Mouse (Mus musculus): ENCODE results near the gene 4933416C03Rik. TPM values are rescaled to one million over a fixed set of nuclear protein-coding genes. Genes with fewer than 3 reads are reported as not detected.

The 4933416C03Rik gene
- polyA plus RNA-seq, 1 experiment from 2014 or later: not detected

DNA sequence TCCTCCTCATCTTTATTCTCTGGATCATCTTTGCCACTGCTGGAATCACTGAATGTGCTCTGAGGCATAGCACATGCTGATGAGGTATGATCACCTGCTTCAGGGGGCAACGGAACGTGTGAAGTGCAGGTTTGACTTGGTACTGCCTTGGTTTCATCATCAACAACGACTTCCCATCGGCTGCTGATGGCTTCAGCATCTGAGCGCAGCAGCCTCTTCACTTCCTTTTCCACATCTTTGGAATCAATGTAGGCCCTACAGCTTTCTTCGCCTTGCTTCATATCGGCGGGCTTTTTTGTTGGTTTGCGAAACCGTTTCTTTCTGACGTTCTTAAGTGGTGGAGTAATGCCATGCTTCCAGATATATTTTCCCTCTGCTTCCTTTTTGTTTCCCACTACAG lies 849 bp downstream of the 4933416C03Rik start:
- Histone ChIP-seq H3K9ac (ENCODE audit: low read length) (no peak overlapping the region), H3K36me3 (ENCODE audit: control insufficient read depth, insufficient read depth, low read length) (no peaks in the 10 kb centered on the region), H3K9me3 (ENCODE audit: control insufficient read depth, low read length) (0 out of 2 replicates have a peak, but pooled peaks cover 2% of the 10 kb centered on the region), H3K4me2 (ENCODE audit: low read length) (no peak overlapping the region), H3K27me3 (ENCODE audit: control insufficient read depth, insufficient read depth, low read length) (no peaks in the 10 kb centered on the region), H3K4me3 (ENCODE audit: control insufficient read depth in 1 of 2, insufficient read depth in 1 of 2, low read depth in 1 of 2, low read length in 2 of 2) (no peak overlapping the region), H3K4me1 (ENCODE audit: control insufficient read depth in 2 of 2, insufficient read depth in 2 of 2, low read length in 2 of 2) (no peaks in the 10 kb centered on the region), H3K27ac (replicated peaks in 1 of 2; ENCODE audit: control insufficient read depth in 1 of 2, insufficient read depth in 1 of 2, low read depth in 2 of 2, low read length in 2 of 2) (no peak overlapping the region)
- no peak for ATAC-seq (ENCODE audit: insufficient number of reproducible peaks, insufficient read depth, low FRiP score, low read depth)
- 94% methylated on average over 11 of the region's 11 CpGs for WGBS

DNA sequence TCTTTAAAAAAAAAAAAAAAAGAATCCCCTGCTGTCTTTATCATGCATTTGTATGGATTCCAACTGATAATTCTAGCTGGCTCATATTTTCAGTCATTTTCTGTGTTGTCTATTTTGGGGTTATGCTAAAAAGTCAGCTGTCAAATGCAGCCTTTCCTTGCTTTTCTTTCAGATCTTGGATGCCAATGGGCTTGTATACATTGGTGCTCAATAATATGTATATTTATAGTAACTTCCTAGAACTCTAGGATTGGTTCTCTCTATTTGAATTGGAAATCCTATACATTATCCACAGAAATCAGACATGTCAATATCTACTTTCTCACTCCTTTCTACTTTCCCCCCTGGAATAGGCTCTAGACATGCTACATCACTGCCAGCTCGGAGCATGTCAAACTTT lies 5.0 kb downstream of the 4933416C03Rik start:
- H3K27me3 ChIP-seq (ENCODE audit: control insufficient read depth, insufficient read depth, low read length): no peaks in the 10 kb centered on the region
- H3K4me3 ChIP-seq (ENCODE audit: control insufficient read depth in 1 of 2, insufficient read depth in 1 of 2, low read depth in 1 of 2, low read length in 2 of 2): no peak overlapping the region
- H3K27ac ChIP-seq (replicated peaks in 1 of 2; ENCODE audit: control insufficient read depth in 1 of 2, insufficient read depth in 1 of 2, low read depth in 2 of 2, low read length in 2 of 2): no peak overlapping the region
- H3K36me3 ChIP-seq (ENCODE audit: control insufficient read depth, insufficient read depth, low read length): no peaks in the 10 kb centered on the region
- H3K4me1 ChIP-seq (ENCODE audit: control insufficient read depth in 2 of 2, insufficient read depth in 2 of 2, low read length in 2 of 2): no peaks in the 10 kb centered on the region
- H3K9me3 ChIP-seq (ENCODE audit: control insufficient read depth, low read length): 0 out of 2 replicates have a peak, but pooled peaks cover 2% of the 10 kb centered on the region
- no peak for ATAC-seq (ENCODE audit: insufficient number of reproducible peaks, insufficient read depth, low FRiP score, low read depth)
- no peak overlapping the region for H3K4me2 ChIP-seq (ENCODE audit: low read length)
- 95% methylated on average over 1 of the region's 1 CpGs for WGBS
- no peak overlapping the region for H3K9ac ChIP-seq (ENCODE audit: low read length)

DNA sequence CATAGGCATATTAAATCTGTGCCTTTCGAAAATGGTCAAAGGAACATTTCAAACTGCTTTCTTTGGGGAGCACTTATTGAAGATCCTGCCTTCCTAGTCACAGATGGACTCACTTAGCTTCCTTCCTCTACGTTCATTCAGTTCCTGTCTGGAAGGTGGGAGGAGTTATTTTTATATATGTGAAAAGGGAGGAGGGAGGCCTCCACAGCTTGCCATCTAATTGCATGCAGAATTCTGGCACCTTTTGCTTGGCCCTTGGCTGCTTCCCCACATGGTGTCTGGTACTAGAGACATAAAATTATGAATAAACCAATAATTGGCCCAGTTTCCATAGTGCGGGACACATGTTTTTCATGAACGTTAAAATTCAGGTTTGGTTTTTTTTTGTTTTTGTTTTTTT lies 5.5 kb downstream of the 4933416C03Rik start:
- H3K9ac ChIP-seq (ENCODE audit: low read length): no peak overlapping the region
- H3K27ac ChIP-seq (replicated peaks in 1 of 2; ENCODE audit: control insufficient read depth in 1 of 2, insufficient read depth in 1 of 2, low read depth in 2 of 2, low read length in 2 of 2): no peak overlapping the region
- H3K36me3 ChIP-seq (ENCODE audit: control insufficient read depth, insufficient read depth, low read length): no peaks in the 10 kb centered on the region
- 75% methylated on average over 4 of the region's 4 CpGs for WGBS
- no peak for ATAC-seq (ENCODE audit: insufficient number of reproducible peaks, insufficient read depth, low FRiP score, low read depth)
- H3K4me2 ChIP-seq (ENCODE audit: low read length): no peak overlapping the region
- H3K4me3 ChIP-seq (ENCODE audit: control insufficient read depth in 1 of 2, insufficient read depth in 1 of 2, low read depth in 1 of 2, low read length in 2 of 2): no peak overlapping the region
- no peaks in the 10 kb centered on the region for H3K27me3 ChIP-seq (ENCODE audit: control insufficient read depth, insufficient read depth, low read length)
- no peaks in the 10 kb centered on the region for H3K4me1 ChIP-seq (ENCODE audit: control insufficient read depth in 2 of 2, insufficient read depth in 2 of 2, low read length in 2 of 2)
- H3K9me3 ChIP-seq (ENCODE audit: control insufficient read depth, low read length): no peaks in the 10 kb centered on the region

DNA sequence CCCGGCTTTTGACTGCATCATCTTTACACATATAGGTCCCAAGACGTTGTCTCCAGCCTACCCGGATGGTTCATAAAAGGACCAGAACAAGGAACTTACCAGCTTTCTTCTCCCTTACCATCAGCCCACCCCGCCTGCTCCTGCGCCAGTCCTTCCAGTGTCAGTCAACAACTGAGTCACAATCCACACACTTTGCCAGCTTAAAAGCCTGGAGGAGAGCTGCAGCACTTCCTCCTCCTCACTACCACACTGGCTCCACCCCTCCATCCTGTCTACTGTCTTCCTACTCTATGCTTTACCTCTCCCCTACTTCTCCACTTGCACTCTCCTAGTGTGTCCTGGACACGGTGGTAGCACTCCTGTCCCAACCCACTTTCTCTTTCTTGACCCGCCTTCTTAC lies 15.2 kb downstream of the 4933416C03Rik start:
- no peak overlapping the region for H3K4me2 ChIP-seq (ENCODE audit: low read length)
- H3K27ac ChIP-seq (replicated peaks in 1 of 2; ENCODE audit: control insufficient read depth in 1 of 2, insufficient read depth in 1 of 2, low read depth in 2 of 2, low read length in 2 of 2): no peak overlapping the region
- no peaks in the 10 kb centered on the region for H3K27me3 ChIP-seq (ENCODE audit: control insufficient read depth, insufficient read depth, low read length)
- H3K9me3 ChIP-seq (ENCODE audit: control insufficient read depth, low read length): no peaks in the 10 kb centered on the region
- no peaks in the 10 kb centered on the region for H3K4me1 ChIP-seq (ENCODE audit: control insufficient read depth in 2 of 2, insufficient read depth in 2 of 2, low read length in 2 of 2)
- H3K9ac ChIP-seq (ENCODE audit: low read length): no peak overlapping the region
- H3K36me3 ChIP-seq (ENCODE audit: control insufficient read depth, insufficient read depth, low read length): no peaks in the 10 kb centered on the region
- ATAC-seq (ENCODE audit: insufficient number of reproducible peaks, insufficient read depth, low FRiP score, low read depth): no peak
- no peak overlapping the region for H3K4me3 ChIP-seq (ENCODE audit: control insufficient read depth in 1 of 2, insufficient read depth in 1 of 2, low read depth in 1 of 2, low read length in 2 of 2)
- 80% methylated on average over 7 of the region's 7 CpGs for WGBS

DNA sequence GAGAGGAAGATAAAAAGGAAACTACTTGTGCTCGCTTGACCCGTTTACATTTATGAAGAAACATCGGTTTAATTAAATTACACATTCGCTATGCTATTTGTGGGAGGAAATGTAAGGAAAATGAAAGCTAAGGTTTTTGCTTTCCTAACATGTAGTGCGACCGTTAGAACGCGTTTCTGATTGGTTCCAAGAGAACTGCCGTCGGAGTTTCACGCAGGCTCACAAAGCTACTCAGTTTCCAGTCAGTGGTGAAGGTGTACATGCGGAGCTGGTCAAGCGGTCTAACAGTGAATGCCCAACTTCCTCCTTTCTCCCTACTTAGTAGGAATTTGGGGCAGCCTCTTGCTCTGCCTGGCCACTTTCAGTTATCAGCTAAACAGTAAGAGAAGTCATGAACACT lies 17.3 kb downstream of the 4933416C03Rik start:
- Histone ChIP-seq H3K4me3 (ENCODE audit: control insufficient read depth in 1 of 2, insufficient read depth in 1 of 2, low read depth in 1 of 2, low read length in 2 of 2) (no peak overlapping the region), H3K36me3 (ENCODE audit: control insufficient read depth, insufficient read depth, low read length) (no peaks in the 10 kb centered on the region), H3K27me3 (ENCODE audit: control insufficient read depth, insufficient read depth, low read length) (no peaks in the 10 kb centered on the region), H3K4me1 (ENCODE audit: control insufficient read depth in 2 of 2, insufficient read depth in 2 of 2, low read length in 2 of 2) (no peaks in the 10 kb centered on the region), H3K4me2 (ENCODE audit: low read length) (no peak overlapping the region), H3K27ac (replicated peaks in 1 of 2; ENCODE audit: control insufficient read depth in 1 of 2, insufficient read depth in 1 of 2, low read depth in 2 of 2, low read length in 2 of 2) (no peak overlapping the region), H3K9me3 (ENCODE audit: control insufficient read depth, low read length) (no peaks in the 10 kb centered on the region), H3K9ac (ENCODE audit: low read length) (no peak overlapping the region)
- no peak for ATAC-seq (ENCODE audit: insufficient number of reproducible peaks, insufficient read depth, low FRiP score, low read depth)
- WGBS: 89% methylated on average over 13 of the region's 13 CpGs

DNA sequence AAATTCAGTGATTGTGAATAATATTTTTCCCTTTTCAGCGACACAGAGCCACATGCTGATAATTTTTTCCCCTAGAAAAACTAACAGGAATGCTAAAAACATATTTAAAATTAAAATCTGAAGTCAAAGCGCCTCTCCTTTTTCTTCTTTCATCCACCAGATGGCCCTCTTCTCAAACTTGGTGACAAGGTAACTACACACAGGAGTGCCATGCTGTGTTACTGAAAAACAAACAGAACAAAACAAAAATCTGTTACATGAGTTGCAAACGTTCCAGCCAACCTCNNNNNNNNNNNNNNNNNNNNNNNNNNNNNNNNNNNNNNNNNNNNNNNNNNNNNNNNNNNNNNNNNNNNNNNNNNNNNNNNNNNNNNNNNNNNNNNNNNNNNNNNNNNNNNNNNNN lies 29.8 kb downstream of the 4933416C03Rik start:
- H3K36me3 ChIP-seq (ENCODE audit: control insufficient read depth, insufficient read depth, low read length): no peaks in the 10 kb centered on the region
- H3K27me3 ChIP-seq (ENCODE audit: control insufficient read depth, insufficient read depth, low read length): no peaks in the 10 kb centered on the region
- ATAC-seq (ENCODE audit: insufficient number of reproducible peaks, insufficient read depth, low FRiP score, low read depth): no peak
- H3K4me2 ChIP-seq (ENCODE audit: low read length): no peak overlapping the region
- no peaks in the 10 kb centered on the region for H3K9me3 ChIP-seq (ENCODE audit: control insufficient read depth, low read length)
- no peak overlapping the region for H3K27ac ChIP-seq (replicated peaks in 1 of 2; ENCODE audit: control insufficient read depth in 1 of 2, insufficient read depth in 1 of 2, low read depth in 2 of 2, low read length in 2 of 2)
- 15% methylated on average over 3 of the region's 3 CpGs for WGBS
- no peaks in the 10 kb centered on the region for H3K4me1 ChIP-seq (ENCODE audit: control insufficient read depth in 2 of 2, insufficient read depth in 2 of 2, low read length in 2 of 2)
- H3K9ac ChIP-seq (ENCODE audit: low read length): no peak overlapping the region
- no peak overlapping the region for H3K4me3 ChIP-seq (ENCODE audit: control insufficient read depth in 1 of 2, insufficient read depth in 1 of 2, low read depth in 1 of 2, low read length in 2 of 2)

GRCm38 (mm10) chr10:116080841-116081240 lies 32.9 kb downstream of the 4933416C03Rik start:
- no peaks in the 10 kb centered on the region for H3K4me1 ChIP-seq (ENCODE audit: control insufficient read depth in 2 of 2, insufficient read depth in 2 of 2, low read length in 2 of 2)
- H3K9ac ChIP-seq (ENCODE audit: low read length): no peak overlapping the region
- WGBS: 80% methylated on average over 6 of the region's 6 CpGs
- no peak overlapping the region for H3K4me2 ChIP-seq (ENCODE audit: low read length)
- H3K27me3 ChIP-seq (ENCODE audit: control insufficient read depth, insufficient read depth, low read length): no peaks in the 10 kb centered on the region
- no peak for ATAC-seq (ENCODE audit: insufficient number of reproducible peaks, insufficient read depth, low FRiP score, low read depth)
- H3K36me3 ChIP-seq (ENCODE audit: control insufficient read depth, insufficient read depth, low read length): no peaks in the 10 kb centered on the region
- no peak overlapping the region for H3K27ac ChIP-seq (replicated peaks in 1 of 2; ENCODE audit: control insufficient read depth in 1 of 2, insufficient read depth in 1 of 2, low read depth in 2 of 2, low read length in 2 of 2)
- H3K9me3 ChIP-seq (ENCODE audit: control insufficient read depth, low read length): no peaks in the 10 kb centered on the region
- no peak overlapping the region for H3K4me3 ChIP-seq (ENCODE audit: control insufficient read depth in 1 of 2, insufficient read depth in 1 of 2, low read depth in 1 of 2, low read length in 2 of 2)

GRCm38 (mm10) chr10:116079396-116079795 lies 34.3 kb downstream of the 4933416C03Rik start:
- H3K27me3 ChIP-seq (ENCODE audit: control insufficient read depth, insufficient read depth, low read length): no peaks in the 10 kb centered on the region
- no peak overlapping the region for H3K9ac ChIP-seq (ENCODE audit: low read length)
- H3K4me1 ChIP-seq (ENCODE audit: control insufficient read depth in 2 of 2, insufficient read depth in 2 of 2, low read length in 2 of 2): no peaks in the 10 kb centered on the region
- H3K9me3 ChIP-seq (ENCODE audit: control insufficient read depth, low read length): no peaks in the 10 kb centered on the region
- 38% methylated on average over 7 of the region's 7 CpGs for WGBS
- no peak overlapping the region for H3K4me3 ChIP-seq (ENCODE audit: control insufficient read depth in 1 of 2, insufficient read depth in 1 of 2, low read depth in 1 of 2, low read length in 2 of 2)
- H3K27ac ChIP-seq (replicated peaks in 1 of 2; ENCODE audit: control insufficient read depth in 1 of 2, insufficient read depth in 1 of 2, low read depth in 2 of 2, low read length in 2 of 2): no peak overlapping the region
- no peaks in the 10 kb centered on the region for H3K36me3 ChIP-seq (ENCODE audit: control insufficient read depth, insufficient read depth, low read length)
- no peak overlapping the region for H3K4me2 ChIP-seq (ENCODE audit: low read length)
- no peak for ATAC-seq (ENCODE audit: insufficient number of reproducible peaks, insufficient read depth, low FRiP score, low read depth)

All from heart, embryonic 14.5 days (tissue).